ENCODE assay signal across 16 mouse cellular contexts in genomic region chr14:12704461-12704860, GRCm38 (mm10).
"Had no signal": no experiment of that assay in that cellular context is flagged by ENCODE, and none has a peak within 500 bp of the region (broad histone marks: within the 10 kb centered on the region; RNA-seq: fewer than 3 reads in every experiment).

No protein-coding gene starts in this region.

- H3K4me1 ChIP-seq: kidney, embryonic 15.5 days; limb, embryonic 13.5 days; liver, embryonic 12.5 days; midbrain, embryonic 15.5 days had no signal

- H3K27me3 ChIP-seq: kidney, embryonic 15.5 days; limb, embryonic 13.5 days; liver, embryonic 12.5 days; midbrain, embryonic 15.5 days; neural tube, embryonic 13.5 days had no signal

- ATAC-seq: liver, embryonic 12.5 days; midbrain, embryonic 15.5 days had no signal

- H3K4me2 ChIP-seq: kidney, embryonic 15.5 days; limb, embryonic 13.5 days; liver, embryonic 12.5 days; lung, embryonic 14.5 days; midbrain, embryonic 15.5 days; neural tube, embryonic 13.5 days had no signal

- H3K9ac ChIP-seq: kidney, embryonic 15.5 days; limb, embryonic 13.5 days; liver, embryonic 12.5 days; lung, embryonic 14.5 days; midbrain, embryonic 15.5 days; neural tube, embryonic 13.5 days had no signal

- H3K4me3 ChIP-seq: kidney, embryonic 15.5 days; limb, embryonic 13.5 days; liver, embryonic 12.5 days; midbrain, embryonic 10.5 days; midbrain, embryonic 15.5 days; neural tube, embryonic 13.5 days had no signal

- DNase-seq: kidney, postnatal 14 days; left cerebral cortex, postnatal 4 days; lung, embryonic 14.5 days; lung, postnatal 10 days; lung, postnatal 4 days; retina, postnatal 1 day; right cerebral cortex, postnatal 4 days; spleen, adult 18-20 months; thymus, adult 18-20 months; thymus, postnatal 25 days had no signal

- H3K36me3 ChIP-seq: kidney, embryonic 15.5 days; limb, embryonic 13.5 days; liver, embryonic 12.5 days; midbrain, embryonic 10.5 days; midbrain, embryonic 15.5 days had no signal

- H3K27ac ChIP-seq: kidney, embryonic 15.5 days; limb, embryonic 13.5 days; liver, embryonic 12.5 days; midbrain, embryonic 10.5 days; midbrain, embryonic 15.5 days; neural tube, embryonic 13.5 days had no signal

- H3K9me3 ChIP-seq: kidney, embryonic 15.5 days; limb, embryonic 13.5 days; liver, embryonic 12.5 days; midbrain, embryonic 10.5 days; midbrain, embryonic 15.5 days; neural tube, embryonic 13.5 days had no signal
